Mouse (Mus musculus): ENCODE measurements at regions not wholly inside any gene's neighbourhood (a gene's known extent, or its start where the extent isn't known, plus 50 kb on each side); places are given as distances from the start of the nearest gene placed in this dataset.

DNA sequence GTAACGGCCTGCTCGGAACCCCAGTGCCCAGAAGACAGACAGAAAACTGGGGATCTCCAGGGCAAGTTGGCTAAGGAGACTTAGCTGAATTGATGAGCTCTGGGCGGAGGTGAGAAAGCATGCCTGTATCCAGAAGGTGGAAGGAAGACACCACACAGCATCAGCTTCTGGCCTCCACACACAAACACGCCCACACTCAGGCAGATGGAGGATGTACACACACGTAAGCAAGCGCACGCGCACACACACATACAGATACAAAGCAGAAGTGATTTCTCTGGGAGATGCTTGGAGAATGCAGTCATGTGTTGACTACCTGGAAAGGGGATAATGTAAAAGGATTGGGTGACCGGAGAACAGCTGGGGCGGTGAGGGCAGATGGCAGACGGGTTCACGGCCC lies 171.2 kb upstream of the Jarid2 start:
- no peak for DNase-seq (ENCODE audit: low spot score)

DNA sequence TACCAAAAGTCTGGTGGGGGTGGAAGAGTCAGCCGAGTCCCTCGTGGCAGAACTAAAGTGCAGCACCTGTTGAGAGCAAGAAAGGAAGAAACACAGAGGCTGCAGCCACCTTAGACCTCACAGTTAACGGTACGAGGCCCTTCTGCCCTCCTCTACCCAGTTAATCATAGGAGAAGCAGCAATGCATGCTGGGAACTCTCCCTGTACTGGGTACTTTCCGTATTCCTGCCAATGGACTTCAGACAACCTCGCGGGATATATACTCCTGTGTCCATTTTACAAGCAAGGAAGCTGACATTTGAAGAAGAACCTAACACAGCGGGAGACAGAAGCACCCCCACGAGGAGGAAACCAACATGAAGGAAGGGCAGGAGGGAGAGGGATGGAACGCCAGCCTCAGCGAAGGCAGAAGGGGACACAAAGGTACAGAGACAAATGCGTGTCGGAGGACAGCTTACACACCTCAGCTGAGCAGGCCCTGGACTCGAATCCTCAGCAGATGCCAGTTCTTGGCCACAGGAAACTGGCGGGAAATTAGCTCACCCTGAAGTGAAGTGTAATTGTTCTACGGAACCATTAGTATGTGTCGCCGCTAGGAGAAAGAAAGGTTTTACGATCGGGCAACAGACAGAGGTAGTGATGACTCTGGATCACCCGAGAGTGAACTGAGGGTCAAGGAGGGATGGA lies 170.6 kb upstream of the Jarid2 start:
- DNase-seq (ENCODE audit: low spot score), result no peak

DNA sequence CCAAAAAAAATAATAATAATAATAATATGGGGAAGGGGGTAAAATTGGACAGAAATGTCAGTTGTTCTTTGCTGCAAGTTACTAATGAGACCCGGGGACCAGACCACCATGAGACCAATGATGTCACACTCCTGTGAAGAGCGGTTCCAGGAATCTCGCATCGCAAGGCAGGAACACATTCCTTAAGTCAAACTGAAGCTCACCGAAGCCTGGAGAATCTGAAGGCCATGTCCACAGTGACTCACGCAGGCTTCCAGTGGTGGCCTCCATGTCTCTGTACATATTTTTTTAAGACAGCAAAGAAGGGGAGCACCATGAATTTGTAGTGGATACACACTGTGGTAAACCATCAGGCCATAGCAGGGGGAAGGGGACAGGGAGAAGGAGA lies 170.1 kb upstream of the Jarid2 start:
- DNase-seq (ENCODE audit: low spot score), result no peak

DNA sequence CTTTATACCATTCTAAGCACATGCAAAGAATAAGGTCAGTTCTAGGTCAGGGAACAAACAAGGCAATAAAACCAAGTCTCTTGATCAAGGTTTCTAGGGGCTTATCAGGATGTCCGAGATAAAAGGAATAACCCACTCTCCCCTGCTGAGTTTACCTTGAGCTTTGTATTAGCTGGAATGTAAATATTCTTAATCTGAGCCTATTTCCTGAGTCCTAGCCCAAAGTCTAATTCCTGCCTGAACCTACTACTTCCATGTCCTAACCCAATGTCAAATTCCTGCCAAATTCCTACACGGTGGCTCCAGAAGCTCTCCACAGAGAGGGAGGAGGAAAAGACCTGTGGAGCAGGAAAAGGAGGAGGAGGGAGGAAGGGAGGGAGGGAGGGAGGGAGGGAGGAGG lies 169.6 kb upstream of the Jarid2 start:
- DNase-seq (ENCODE audit: low spot score), result no peak

DNA sequence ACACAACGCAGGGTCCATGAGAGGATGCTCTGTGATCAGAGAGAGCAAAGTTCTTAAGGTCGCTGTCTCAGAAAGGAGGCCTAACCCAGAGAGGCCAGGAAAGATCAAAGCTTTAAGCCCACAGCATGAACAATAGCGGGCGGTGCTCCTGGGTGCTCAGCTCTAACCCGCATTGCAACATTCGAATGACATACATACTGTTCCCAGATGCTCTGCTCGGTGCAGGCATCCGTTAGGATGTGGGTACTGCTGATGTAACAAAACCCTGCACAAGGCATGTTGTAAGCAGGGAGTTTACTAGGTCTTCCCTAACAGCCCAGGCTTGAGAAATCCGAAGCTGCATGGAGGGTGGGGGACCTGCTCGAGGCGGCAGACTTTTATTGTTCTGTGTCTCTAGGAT lies 164.6 kb upstream of the Jarid2 start:
- DNase-seq (ENCODE audit: low spot score), result no peak

DNA sequence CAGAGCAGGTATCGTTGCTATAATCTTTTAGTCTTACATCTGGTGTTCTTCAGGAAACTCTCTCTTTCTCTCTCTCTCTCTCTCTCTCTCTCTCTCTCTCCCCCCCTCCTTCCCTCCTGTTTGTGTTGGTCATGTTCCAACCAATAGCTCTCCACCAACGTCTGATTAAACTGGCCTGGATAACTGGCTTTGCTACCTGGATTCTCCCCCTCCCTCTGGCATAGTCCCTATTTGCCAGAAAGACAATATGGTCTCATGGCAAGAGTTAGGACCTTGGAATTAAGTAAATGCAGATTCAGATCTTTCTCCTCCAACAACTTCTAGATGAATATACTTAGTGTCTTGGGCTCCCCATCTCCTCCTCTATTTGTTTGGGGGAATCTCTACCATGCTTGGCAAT lies 161.6 kb upstream of the Jarid2 start:
- no peak for DNase-seq (ENCODE audit: low spot score)

DNA sequence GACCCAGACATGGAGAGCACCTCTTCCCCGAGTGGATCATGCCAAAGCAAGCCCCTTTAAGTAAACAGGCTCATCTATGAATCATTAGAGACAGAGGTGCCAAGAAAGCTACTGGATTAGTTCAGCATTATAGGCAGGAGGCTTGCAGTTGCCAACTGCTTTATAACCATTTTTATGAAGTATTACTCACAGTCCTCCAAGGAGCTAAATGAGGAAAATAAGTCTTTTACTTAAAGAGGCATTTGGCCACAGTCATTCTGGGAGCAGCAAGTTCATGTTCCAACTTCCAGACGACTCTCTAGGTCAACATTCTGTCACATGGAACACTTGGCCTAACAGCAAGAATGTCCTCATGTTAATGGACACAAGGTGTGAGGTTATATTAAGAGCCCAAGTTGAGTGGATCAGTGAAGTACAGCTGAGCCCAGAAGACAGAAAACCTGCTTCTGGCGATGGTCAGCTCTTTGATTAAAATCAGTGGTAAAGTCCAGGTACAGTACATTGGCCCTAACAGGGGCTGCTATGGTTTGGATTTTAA lies 160.0 kb upstream of the Jarid2 start:
- DNase-seq (ENCODE audit: low spot score), result no peak

DNA sequence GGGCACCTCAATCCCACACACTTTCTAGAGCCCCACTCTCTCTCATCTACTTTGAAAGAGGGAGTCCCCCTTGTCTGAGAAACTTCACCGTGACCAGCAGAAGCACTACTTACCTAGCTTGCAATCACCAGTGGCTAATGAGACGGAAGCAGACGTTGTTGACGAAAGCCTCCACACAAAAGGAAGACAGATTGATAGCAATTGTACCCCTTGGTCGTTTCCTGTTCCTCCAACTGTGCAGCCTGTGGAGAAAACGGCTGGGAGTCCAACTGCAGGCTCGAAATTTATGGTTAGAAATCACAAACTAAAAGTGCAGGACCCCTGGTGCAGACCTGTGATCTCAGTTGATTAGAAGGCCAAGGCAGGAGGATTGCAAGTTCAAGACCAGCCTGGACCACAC lies 155.8 kb upstream of the Jarid2 start:
- no peak for DNase-seq (ENCODE audit: low spot score)

DNA sequence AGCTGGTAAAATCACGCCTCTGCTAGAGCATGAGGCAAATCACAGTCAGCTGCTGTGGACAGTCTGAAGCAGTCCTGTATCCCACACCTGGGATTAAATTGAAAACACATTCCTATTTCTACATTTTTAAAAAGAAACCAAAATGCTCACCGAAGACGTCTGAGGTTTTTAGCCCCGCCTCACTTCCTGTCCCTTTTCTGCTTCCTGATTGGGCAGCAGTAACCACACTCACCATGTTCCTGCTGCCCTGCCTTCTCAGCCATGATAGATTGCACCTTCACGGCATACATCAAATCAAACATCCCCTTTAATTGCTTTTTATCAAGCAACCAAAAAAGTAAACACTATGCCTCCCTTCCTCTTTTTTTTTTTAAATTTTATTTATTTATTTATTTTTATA lies 150.1 kb upstream of the Jarid2 start:
- DNase-seq (ENCODE audit: low spot score), result no peak

DNA sequence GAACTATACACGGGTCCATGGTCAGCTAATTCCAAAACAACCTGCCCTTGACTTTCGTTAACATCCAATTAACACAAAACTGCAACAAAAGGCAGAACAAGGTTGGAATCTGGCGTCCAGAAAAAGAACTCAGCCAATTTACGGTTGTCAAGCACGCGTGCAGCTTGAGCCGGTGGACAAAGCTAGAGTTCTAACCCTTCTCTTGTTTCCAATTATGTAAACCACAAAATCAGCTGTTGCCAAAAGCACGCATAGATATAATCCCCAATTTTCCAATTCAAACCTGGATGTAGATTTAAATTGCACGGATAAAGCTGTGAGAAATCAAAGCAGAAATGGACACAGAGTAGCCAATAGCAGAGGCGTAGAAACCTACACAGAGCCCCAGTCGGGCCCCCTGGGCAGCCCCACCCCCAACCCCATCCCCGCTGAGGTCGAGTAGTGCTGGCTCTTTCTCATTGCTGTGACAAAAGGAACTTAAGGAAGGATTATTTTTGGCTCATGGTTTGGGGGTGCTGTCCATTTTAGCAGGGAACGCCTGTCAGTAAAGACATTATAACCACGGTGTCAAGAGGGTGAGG lies 149.0 kb upstream of the Jarid2 start:
- no peak for DNase-seq (ENCODE audit: low spot score)

DNA sequence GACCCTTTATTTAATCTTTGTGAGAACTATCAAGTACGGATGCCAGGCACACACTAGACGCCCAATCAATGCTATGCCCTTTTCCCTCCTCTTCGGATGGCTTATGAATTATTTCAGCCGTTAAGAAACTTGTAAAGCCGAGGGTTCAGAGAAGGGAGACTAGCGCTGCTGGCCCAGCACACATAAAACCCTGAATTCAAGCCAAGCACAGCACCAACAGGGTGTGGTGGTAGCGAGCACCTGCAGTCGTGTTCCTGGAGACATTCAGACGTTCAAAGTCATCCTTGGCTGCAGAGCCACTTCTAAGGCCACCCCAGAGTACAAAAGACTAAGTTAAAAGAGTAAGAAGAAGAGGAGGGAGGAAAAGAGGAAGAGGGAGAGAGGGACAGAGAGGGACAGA lies 148.5 kb upstream of the Jarid2 start:
- no peak for DNase-seq (ENCODE audit: low spot score)

DNA sequence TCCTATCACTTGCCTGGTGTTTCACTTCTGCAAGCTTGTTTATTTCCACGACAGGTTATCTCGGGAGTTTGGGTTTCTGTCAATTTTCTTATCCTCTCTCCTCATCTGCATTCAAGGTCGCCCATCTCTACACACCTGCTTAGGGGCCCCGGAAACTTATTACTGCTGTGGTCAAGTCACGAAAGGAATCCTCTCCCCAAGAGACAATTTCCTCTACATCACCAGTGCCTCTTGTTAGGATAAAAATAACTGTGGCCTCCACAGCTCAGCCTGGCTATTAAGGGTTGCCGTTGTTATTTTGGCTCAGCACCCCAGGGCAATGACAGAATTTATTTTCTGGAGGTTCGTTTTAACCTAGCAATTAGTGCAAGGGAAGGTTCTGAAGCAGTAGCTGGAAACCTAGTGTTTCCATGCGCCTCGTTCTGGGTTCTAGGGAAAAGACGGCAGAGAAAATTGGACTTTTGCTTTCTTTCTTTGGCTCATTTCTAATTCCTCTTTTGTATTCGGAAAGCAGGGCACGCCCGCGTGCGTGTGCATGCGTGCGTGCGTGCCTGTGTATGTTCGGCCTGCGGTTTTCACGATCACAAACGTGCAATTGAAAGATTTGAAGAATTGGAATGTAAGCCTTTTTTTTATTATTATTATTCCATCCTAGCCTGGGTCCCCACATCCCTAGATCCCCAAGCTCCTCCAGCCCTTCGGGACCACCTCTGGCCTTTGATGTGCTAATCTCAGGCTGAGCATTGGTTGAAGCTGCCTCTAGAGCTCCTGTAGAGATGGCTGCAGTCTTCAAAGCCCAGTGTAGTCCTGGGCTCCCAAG lies 147.1 kb upstream of the Jarid2 start:
- no peak for DNase-seq (ENCODE audit: low spot score)

DNA sequence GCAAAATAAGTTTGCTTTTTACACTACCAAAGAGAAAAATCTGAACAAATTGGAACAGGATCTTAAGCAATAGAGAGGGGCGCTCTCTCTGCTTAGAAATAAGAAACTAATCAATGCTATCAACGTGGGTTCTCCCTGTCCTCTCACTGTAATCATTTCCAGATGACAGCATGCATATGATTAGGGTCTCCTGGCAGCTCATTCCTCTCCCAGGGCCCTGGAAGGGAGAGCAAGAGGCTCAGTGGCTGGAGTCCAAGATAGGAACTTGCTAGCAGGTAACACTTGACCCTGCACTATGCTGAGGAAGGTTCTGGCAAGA lies 146.5 kb upstream of the Jarid2 start:
- DNase-seq (ENCODE audit: low spot score), result no peak

DNA sequence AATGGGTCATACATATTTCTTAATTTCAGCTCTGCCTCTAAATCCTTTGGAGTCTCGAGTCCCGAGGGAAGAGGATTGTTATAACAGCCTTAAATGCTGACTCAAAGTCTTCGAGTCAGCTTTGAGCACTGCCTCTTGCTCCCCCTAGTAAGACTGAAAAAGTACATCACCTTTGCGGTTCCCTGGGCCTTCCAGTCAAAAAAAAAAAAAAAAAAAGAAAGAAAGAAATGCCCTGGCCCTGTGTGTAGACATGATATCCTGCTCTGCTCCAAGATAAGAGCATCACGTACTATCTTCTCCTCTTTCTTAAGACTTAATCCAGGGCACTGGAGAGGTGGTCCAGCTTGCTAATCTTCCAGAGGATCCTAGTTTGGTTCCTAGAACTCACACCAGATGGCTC lies 145.7 kb upstream of the Jarid2 start:
- no peak for DNase-seq (ENCODE audit: low spot score)

DNA sequence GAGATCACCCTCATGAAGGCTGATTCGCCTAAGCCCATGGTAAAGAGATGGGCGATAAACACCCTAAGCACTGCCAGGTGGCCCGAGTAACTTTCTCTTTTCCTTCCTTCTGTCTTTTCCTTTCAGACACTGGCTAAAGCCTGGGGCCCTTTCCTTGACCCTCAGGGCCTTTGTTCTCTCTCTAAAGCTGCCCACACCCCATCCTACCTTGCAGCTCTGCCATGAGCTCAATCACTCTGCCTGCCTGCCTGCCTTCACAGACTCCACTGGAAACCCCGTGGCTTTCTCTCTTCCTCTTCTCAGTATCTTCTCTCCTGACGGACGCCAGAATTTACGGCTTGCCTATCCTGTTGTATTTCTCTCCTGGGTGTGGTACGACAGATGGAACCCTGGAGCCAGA lies 145.1 kb upstream of the Jarid2 start:
- DNase-seq (ENCODE audit: low spot score), result no peak

DNA sequence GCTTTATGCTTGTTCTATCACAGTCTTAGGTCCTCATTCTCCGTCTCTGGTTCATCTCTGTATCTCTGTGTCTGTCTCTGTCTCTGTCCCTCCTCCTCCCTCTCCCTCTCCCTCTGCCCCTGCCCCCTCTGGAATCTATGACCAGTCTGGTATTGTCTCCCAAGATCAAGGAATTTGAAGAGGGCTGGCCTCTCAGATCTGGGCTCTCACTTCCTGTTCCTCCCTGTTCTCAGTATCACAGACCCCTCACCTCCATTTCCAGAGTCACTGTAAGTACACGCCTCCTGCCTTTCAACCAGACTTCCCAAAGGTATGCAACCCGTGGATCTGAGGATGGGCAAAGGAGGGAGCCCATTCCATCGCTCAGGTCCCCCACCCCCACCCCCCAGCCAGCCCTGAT lies 144.7 kb upstream of the Jarid2 start:
- DNase-seq (ENCODE audit: low spot score), result no peak

DNA sequence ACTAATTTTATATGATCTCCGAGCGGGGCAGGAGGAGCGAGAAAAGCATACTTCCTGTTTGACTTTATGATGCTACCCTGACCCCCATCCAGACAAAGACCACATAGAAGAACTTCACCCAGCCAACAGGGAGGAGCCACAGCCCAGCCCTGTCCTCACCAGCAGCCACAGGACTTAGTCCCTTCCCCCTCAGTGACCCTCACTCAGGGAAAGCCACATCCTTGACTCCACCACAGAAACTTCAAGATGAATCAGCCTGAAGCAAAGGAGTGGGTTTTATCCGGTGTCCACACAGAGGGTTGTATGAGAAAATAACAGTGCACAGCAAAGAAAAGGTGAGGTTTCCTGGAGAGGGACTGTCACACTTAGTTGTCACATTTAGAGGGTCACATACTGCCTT lies 141.4 kb upstream of the Jarid2 start:
- no peak for DNase-seq (ENCODE audit: low spot score)

DNA sequence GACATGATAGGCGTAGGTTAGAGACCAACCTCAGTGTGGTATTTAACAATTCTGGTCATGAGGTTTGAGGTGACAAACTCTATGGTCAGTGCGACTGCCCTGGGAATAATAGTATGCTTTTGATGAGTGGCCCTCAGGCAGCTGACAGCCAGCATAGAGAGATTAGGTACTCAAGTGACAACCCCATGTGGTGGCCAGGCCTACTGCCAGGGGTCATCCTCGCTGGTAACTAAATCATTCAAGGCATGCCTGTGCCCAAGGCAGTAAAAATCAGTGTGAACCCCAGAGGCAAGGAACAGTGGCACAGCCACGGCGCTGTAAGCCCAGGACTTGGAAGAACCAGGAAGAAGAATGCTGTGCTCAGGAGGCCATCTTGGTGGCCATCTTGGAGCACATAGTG lies 134.6 kb upstream of the Jarid2 start:
- DNase-seq (ENCODE audit: low spot score), result no peak

DNA sequence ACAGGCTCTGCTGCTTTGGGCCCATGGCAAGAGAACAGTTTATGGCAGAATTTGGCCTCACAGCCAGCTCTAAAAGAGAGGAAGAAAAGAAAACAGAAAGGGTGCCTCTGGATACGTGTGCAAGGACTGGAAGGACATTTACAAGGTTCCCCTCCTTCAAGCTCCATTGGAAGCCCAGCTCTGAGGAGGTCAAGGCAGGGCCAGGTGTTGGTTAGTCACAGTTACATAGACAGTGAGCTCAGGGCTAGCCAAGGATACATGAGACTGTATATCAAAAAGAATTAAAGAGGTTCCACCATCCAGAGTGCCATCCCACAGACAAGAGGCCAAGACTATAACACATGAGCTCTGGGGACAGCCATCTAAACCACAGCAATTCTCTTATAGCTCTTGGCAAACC lies 131.6 kb upstream of the Jarid2 start:
- DNase-seq (ENCODE audit: low spot score), result no peak

DNA sequence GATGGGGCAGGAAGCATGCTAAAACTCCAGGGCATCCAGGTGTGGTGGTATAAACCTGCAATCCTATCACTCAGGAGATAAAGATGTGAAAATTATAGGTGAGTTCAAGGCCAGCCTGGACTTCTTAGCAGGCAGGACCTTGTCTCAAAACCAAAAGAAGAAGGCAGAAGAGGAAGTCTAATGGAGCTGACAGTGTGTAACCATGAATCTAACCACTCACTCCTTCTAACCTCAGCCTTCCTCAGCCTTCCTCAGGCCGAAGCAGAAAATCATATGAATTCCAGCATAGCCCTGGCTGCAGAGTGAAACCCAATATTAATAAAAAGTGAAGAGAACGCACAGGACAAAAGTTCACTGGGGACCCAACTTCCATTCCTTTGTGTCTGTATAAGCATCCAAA lies 128.2 kb upstream of the Jarid2 start:
- DNase-seq (ENCODE audit: low spot score), result no peak

DNA sequence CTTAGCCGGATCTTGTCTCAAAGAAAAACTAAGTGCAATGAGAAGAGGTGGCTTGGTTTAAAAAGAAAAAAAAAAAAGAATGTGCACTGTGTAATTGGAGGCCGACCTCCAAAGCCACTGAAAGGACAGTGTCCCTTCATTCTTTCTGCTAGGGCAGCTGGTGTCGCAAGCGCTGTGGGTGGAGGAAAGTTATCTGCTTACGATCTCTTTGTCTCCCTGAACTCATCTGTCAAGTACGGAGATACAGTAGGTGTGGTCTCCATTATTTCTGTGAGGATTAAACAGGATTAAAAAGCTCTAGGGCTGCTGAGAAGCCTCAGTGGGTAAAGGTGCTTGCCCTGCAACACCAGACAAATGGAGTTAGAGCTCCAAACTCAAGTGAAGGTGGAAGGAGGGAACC lies 126.6 kb upstream of the Jarid2 start:
- DNase-seq (ENCODE audit: low spot score), result no peak

DNA sequence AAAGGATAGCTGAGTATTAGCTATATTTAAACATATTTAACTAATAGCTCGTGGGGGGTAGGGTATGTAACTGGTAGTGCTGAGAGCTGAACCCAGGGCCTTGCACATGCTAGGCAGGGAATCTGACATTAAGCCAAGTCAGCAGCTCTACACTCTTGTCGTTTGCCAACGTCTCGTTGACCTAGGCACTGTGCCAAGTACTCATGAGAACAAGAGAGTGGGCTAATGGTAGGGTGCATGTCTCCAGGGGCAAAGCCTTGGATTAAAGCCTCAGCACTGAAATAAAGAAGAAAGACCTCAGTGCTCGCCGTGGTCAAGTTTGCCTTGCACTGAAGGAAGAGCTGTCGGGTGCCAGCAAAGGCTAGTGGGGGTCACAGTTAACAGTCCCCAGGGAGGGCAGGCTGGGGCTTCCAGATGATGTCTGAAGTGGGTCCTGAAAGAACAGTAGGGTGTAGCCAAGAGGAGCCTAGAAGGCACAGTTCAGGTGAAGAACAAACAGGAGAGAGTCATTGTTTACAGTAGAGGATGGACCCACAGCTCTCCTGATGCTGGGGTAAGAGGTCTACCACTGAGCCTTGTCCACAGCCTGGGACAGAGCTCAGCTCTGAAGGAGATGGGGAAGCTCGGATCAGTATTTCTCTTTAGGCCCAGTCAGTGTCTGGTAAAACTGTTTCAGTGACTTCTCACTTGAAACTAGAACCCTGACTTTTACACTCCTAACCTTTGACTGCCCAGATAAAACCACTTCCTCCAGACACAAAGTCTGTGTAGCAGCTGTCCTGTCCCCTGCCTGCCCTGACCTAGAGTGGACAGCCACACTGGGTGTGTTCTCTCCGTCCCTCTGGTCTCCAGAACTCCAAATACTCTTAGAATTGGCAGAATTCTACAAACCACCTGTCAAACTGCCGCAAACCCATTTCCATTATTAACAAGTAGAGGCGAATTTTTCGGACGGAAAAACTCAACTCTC lies 121.7 kb upstream of the Jarid2 start:
- DNase-seq (ENCODE audit: low spot score), result no peak
